Mouse (Mus musculus): ENCODE measurements around the gene Cd109. TPM values are rescaled to one million over a fixed set of nuclear protein-coding genes. Genes with fewer than 3 reads are reported as not detected.
A peak's percentile ranks its signal among the peaks of the same experiment; 100 is the strongest.

The Cd109 gene
- 3.6 and 4.1 TPM in 2 replicates for polyA plus RNA-seq (2016; fragmentation: Nextera tagmentation; extraction: Ambion mirVana)

- H3K36me3 ChIP-seq (replicated peaks) = no peaks in the 10 kb centered on the region
- peak within 1 kb of the TSS; percentile 92 for H3K4me2 ChIP-seq
- peak; percentile 82 for ATAC-seq (ENCODE audit: low FRiP score)
- peak within 1 kb of the TSS; percentile 69 for H3K9ac ChIP-seq
- H3K27ac ChIP-seq = no peak within 1 kb of the TSS
- H3K9me3 ChIP-seq = no peaks in the 10 kb centered on the region
- peaks cover 28% of the 10 kb centered on the region for H3K27me3 ChIP-seq
- H3K4me1 ChIP-seq = 0 out of 2 replicates have a peak, but pooled peaks cover 7% of the 10 kb centered on the region
- H3K4me3 ChIP-seq (replicated peaks) = peak within 1 kb of the TSS; percentile 67
- under 1% methylated on average over 43 of the region's 43 CpGs for WGBS
These were observed at the start of gene Cd109 for GRCm38 (mm10) chr9:78615401-78616021. Gene Cd109 (plus strand): TSS chr9:78615546.

- no peak overlapping the region for H3K9ac ChIP-seq
- WGBS = 91% methylated on average over 9 of the region's 9 CpGs
- H3K27ac ChIP-seq = no peak overlapping the region
- H3K4me1 ChIP-seq = no peaks in the 10 kb centered on the region
- H3K4me2 ChIP-seq = no peak overlapping the region
- ATAC-seq (ENCODE audit: low FRiP score) = no peak
- H3K27me3 ChIP-seq = no peaks in the 10 kb centered on the region
- H3K4me3 ChIP-seq (replicated peaks) = no peak overlapping the region
- no peaks in the 10 kb centered on the region for H3K9me3 ChIP-seq
- H3K36me3 ChIP-seq (replicated peaks) = peaks cover 20% of the 10 kb centered on the region
These were observed 45.4 kb upstream of the Cd109 start for GRCm38 (mm10) chr9:78569934-78570333.

- no peaks in the 10 kb centered on the region for H3K9me3 ChIP-seq
- no peak overlapping the region for H3K9ac ChIP-seq
- H3K27ac ChIP-seq = no peak overlapping the region
- no peak overlapping the region for H3K4me3 ChIP-seq (replicated peaks)
- peaks cover 35% of the 10 kb centered on the region for H3K36me3 ChIP-seq (replicated peaks)
- peaks cover 5% of the 10 kb centered on the region for H3K4me1 ChIP-seq
- no peak overlapping the region for H3K4me2 ChIP-seq
- 89% methylated on average over 5 of the region's 5 CpGs for WGBS
- ATAC-seq (ENCODE audit: low FRiP score) = no peak
- H3K27me3 ChIP-seq = no peaks in the 10 kb centered on the region
These were observed 38.9 kb upstream of the Cd109 start for GRCm38 (mm10) chr9:78576466-78576865.

- Histone ChIP-seq H3K9ac (no peak overlapping the region), H3K27ac (no peak overlapping the region), H3K36me3 (replicated peaks) (peaks cover 36% of the 10 kb centered on the region), H3K4me1 (peaks cover 5% of the 10 kb centered on the region), H3K4me2 (no peak overlapping the region), H3K27me3 (no peaks in the 10 kb centered on the region), H3K4me3 (replicated peaks) (no peak overlapping the region), H3K9me3 (no peaks in the 10 kb centered on the region)
- no peak for ATAC-seq (ENCODE audit: low FRiP score)
- WGBS = 94% methylated on average over 7 of the region's 7 CpGs
These were observed 36.5 kb upstream of the Cd109 start for GRCm38 (mm10) chr9:78578824-78579223.

GRCm38 (mm10) chr9:78579644-78580396, 35.5 kb upstream of the Cd109 start:
- H3K36me3 ChIP-seq (replicated peaks) = peaks cover 28% of the 10 kb centered on the region
- no peak for ATAC-seq (ENCODE audit: low FRiP score)
- H3K4me2 ChIP-seq = no peak overlapping the region
- peaks cover 5% of the 10 kb centered on the region for H3K4me1 ChIP-seq
- no peak overlapping the region for H3K4me3 ChIP-seq (replicated peaks)
- no peaks in the 10 kb centered on the region for H3K9me3 ChIP-seq
- WGBS = 44% methylated on average over 10 of the region's 10 CpGs
- no peaks in the 10 kb centered on the region for H3K27me3 ChIP-seq
- no peak overlapping the region for H3K27ac ChIP-seq
- no peak overlapping the region for H3K9ac ChIP-seq

- ATAC-seq (ENCODE audit: low FRiP score) = peak; percentile 73
- Histone ChIP-seq H3K4me2 (peak overlapping the region; percentile 68), H3K4me3 (replicated peaks) (peak overlapping the region; percentile 73), H3K36me3 (replicated peaks) (no peaks in the 10 kb centered on the region; the same call in 1 of the 2 replicates), H3K9me3 (no peaks in the 10 kb centered on the region), H3K4me1 (no peaks in the 10 kb centered on the region), H3K27ac (peak overlapping the region; percentile 66), H3K9ac (peak overlapping the region; percentile 74), H3K27me3 (no peaks in the 10 kb centered on the region; the same call in 1 of the 2 replicates)
- WGBS = 3% methylated on average over 31 of the region's 31 CpGs
These were observed 28.0 kb upstream of the Cd109 start for GRCm38 (mm10) chr9:78587218-78587883.

GRCm38 (mm10) chr9:78587914-78588313, 27.4 kb upstream of the Cd109 start, which contains the start of gene Slc17a5:
Gene Slc17a5 (minus strand): TSS chr9:78588041.
- Histone ChIP-seq H3K27ac (peak within 1 kb of the TSS; percentile 66), H3K4me1 (no peaks in the 10 kb centered on the region), H3K27me3 (no peaks in the 10 kb centered on the region; the same call in 1 of the 2 replicates)

GRCm38 (mm10) chr9:78588411-78589033, 26.8 kb upstream of the Cd109 start:
- Histone ChIP-seq H3K27ac (peak overlapping the region; percentile 66; the same call in 1 of the 2 replicates), H3K4me3 (replicated peaks) (peak overlapping the region; percentile 73), H3K4me1 (no peaks in the 10 kb centered on the region), H3K36me3 (replicated peaks) (no peaks in the 10 kb centered on the region), H3K27me3 (no peaks in the 10 kb centered on the region; the same call in 1 of the 2 replicates), H3K9me3 (no peaks in the 10 kb centered on the region), H3K4me2 (peak overlapping the region; percentile 68), H3K9ac (no peak overlapping the region)
- WGBS = 79% methylated on average over 10 of the region's 10 CpGs
- ATAC-seq (ENCODE audit: low FRiP score) = peak; percentile 50

More at GRCm38 (mm10) chr9:78587914-78588313, 27.4 kb upstream of the Cd109 start, which contains the start of gene Slc17a5:
- Histone ChIP-seq H3K9me3 (no peaks in the 10 kb centered on the region), H3K4me3 (replicated peaks) (peak within 1 kb of the TSS; percentile 73), H3K36me3 (replicated peaks) (no peaks in the 10 kb centered on the region; the same call in 1 of the 2 replicates), H3K9ac (peak within 1 kb of the TSS; percentile 74), H3K4me2 (peak within 1 kb of the TSS; percentile 68)
- WGBS = 0% methylated on average over 27 of the region's 27 CpGs
- ATAC-seq (ENCODE audit: low FRiP score) = peak; percentile 98

GRCm38 (mm10) chr9:78590471-78590870, 24.9 kb upstream of the Cd109 start:
- ATAC-seq (ENCODE audit: low FRiP score) = no peak
- no peak overlapping the region for H3K4me2 ChIP-seq
- no peaks in the 10 kb centered on the region for H3K9me3 ChIP-seq
- WGBS = 93% methylated on average over 2 of the region's 2 CpGs
- H3K9ac ChIP-seq = no peak overlapping the region
- H3K4me3 ChIP-seq (replicated peaks) = no peak overlapping the region
- H3K36me3 ChIP-seq (replicated peaks) = no peaks in the 10 kb centered on the region
- no peaks in the 10 kb centered on the region for H3K27me3 ChIP-seq
- H3K4me1 ChIP-seq = no peaks in the 10 kb centered on the region
- no peak overlapping the region for H3K27ac ChIP-seq

- ATAC-seq (ENCODE audit: low FRiP score) = no peak
- Histone ChIP-seq H3K4me1 (no peaks in the 10 kb centered on the region), H3K4me3 (replicated peaks) (no peak overlapping the region), H3K27me3 (no peaks in the 10 kb centered on the region; the same call in 1 of the 2 replicates), H3K27ac (no peak overlapping the region), H3K36me3 (replicated peaks) (no peaks in the 10 kb centered on the region), H3K4me2 (no peak overlapping the region), H3K9ac (no peak overlapping the region), H3K9me3 (no peaks in the 10 kb centered on the region)
- WGBS = 90% methylated on average over 3 of the region's 3 CpGs
These were observed 20.1 kb upstream of the Cd109 start for GRCm38 (mm10) chr9:78595257-78595656.

GRCm38 (mm10) chr9:78595769-78596555, 19.4 kb upstream of the Cd109 start:
- Histone ChIP-seq H3K9me3 (no peaks in the 10 kb centered on the region), H3K4me3 (replicated peaks) (no peak overlapping the region)
- ATAC-seq (ENCODE audit: low FRiP score) = no peak

More at GRCm38 (mm10) chr9:78595769-78596555, 19.4 kb upstream of the Cd109 start:
- WGBS = 93% methylated on average over 18 of the region's 18 CpGs
- no peaks in the 10 kb centered on the region; the same call in 1 of the 2 replicates for H3K27me3 ChIP-seq
- no peak overlapping the region for H3K4me2 ChIP-seq
- no peak overlapping the region for H3K27ac ChIP-seq
- no peaks in the 10 kb centered on the region for H3K4me1 ChIP-seq
- H3K9ac ChIP-seq = no peak overlapping the region
- no peaks in the 10 kb centered on the region for H3K36me3 ChIP-seq (replicated peaks)

All from forebrain, embryonic 12.5 days (tissue).